Mouse (Mus musculus) adrenal gland, postnatal 25 days (tissue): Measurements from ENCODE around the gene D930020B18Rik. TPM values are rescaled to one million over a fixed set of nuclear protein-coding genes. Genes with fewer than 3 reads are reported as not detected.

Source experiments
- DNase-seq: peaks from one replicate; pipeline ENCODE4 v3.0.0; 2021; ENCODE audit warnings: mixed read lengths
- long read RNA-seq: library from polyadenylated mRNA; stranded (forward); transcript quantifications from one replicate; pipeline ENCODE4 v2.0.0, GENCODE M21; 2021
- total RNA-seq: library from RNA; stranded (reverse); gene quantifications from 2 replicates; pipeline ENCODE4 v1.2.3, GENCODE M21; 2021

Gene D930020B18Rik
- total RNA-seq = not detected in 2 replicates
- long read RNA-seq = 0 reads

DNA sequence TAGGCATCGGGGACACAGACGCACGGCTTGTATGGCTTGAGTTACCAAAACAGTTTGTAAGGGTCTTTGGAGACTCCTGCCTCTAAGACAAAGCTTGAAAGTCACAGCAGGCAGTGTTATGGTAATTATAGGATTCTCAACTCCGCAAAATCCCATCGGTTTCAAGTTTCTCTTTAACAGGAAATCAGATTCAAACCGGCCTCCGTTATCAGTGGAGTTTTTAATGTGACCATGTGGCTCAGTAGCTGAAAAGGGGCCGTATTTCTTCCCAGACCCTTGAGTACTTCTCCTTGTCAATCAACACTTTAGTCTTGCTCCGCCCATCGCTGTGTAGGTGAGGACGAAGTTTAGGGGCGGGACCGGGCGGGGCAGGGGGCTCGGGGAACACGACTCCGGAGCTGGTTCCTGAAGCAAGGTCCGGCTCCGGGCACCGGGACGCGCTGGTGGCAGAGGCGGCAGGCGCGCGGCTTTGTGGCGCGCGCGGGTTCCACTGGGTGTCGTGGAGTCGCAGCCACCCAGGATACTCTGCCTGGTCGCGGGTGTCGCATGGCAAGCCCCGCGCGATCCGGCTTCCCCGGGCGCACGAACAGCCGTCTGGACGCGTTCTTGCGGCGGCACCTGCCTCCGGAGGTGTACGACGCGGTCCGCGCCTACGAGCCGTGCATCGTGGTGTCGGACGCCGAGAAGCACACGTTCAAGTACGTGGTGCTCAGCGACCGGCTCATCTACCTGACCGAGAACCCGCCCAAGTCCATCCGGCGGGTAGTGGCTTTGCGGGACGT is at the start of gene D930020B18Rik:
D930020B18Rik (plus strand) TSS at position 317 of the 782 bp plus-strand sequence.
- peak; percentile 18 for DNase-seq

DNA sequence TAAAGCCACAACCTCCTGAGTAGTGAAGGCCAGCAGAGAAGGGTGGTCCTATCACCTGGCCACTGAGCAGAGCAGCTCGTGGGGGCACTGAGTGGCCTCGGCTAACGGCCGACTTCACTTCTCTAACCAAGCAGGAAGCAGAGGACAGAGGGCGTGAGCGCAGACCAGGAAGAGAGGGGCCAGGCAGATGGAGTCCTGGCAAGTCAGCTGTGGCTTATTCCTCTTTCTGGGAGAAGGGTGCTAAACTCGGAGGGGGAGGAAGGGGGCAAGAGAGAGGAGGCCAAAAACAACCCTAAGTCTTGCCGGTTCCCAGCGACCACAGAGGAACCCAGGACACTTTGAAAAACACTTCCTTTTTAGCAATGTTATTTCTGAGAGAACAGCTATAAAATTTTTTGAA is 44.8 kb upstream of the D930020B18Rik start:
- DNase-seq = no peak

DNA sequence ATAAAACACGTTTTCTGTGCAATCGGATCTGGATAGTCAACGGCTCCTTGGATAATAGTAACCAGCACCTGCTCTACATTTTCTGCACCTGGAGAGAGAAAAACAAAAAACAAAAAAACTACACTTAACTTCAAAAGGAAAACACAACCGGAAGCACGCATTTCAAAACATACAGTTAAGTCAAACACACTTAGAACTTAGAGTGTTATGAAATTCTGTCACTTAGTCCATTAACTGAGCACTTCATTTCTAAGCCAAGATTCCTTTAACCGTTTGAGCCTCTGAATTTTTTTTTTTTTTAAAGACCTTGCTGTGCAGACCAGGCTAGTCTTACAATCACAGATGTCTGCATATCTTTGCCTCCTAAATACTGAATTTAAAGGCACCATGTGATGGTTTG is 40.1 kb upstream of the D930020B18Rik start:
- DNase-seq = no peak

- DNase-seq = no peak
These were observed 37.8 kb upstream of the D930020B18Rik start for GRCm38 (mm10) chr10:121603556-121603955.

DNA sequence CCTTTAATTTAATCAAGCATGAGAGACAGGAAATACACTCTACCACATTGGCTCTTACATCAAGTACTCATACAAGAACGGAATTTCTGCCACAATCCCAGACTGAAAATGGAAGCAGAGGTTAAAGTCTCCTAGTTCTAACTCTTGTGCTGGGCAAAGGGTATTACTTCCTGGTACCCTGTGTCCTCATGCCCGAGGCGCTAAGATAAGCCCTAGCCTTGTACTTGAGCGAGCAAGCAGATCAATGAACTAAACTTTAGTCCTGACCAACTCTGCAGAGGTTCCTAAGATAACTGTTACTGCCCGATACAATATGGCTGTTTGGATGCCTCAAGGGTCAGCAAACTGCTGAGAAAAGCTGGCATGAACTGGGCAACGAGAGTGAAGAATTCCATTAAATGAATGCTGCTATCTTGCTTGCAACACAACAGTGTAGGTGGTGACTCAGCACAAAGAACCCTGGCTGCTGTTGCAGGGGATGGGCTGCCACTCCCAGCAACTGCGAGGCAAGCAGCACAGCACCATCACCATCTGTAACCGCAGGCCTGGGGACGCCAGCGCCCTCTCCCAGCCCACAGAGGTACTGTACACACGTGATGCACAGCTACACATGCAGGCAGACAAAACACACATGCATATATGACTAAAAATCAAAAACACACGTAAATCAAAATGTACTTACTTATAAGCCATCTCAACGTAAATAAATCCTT is 36.6 kb upstream of the D930020B18Rik start:
- no peak for DNase-seq

GRCm38 (mm10) chr10:121608177-121608576 is 33.2 kb upstream of the D930020B18Rik start:
- no peak for DNase-seq

DNA sequence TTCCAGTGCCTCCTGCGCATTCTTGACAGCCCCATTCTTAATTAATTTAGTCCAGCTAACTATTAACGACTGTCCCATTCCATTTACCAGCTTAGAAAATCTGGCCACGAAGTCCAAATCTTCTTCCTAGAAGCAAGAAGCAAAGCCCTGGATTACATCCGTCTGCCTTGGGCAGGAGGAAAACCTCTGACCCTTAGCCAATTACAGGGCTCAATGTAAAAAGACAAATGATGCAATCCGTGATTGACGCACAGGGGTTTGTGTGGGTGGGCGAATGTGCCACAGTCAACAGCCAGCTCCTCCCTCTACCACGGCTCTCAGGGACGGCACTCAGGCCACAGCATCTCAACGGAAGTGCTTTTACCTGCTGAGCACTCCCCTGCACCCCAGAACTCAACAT is 29.8 kb upstream of the D930020B18Rik start:
- no peak for DNase-seq

DNA sequence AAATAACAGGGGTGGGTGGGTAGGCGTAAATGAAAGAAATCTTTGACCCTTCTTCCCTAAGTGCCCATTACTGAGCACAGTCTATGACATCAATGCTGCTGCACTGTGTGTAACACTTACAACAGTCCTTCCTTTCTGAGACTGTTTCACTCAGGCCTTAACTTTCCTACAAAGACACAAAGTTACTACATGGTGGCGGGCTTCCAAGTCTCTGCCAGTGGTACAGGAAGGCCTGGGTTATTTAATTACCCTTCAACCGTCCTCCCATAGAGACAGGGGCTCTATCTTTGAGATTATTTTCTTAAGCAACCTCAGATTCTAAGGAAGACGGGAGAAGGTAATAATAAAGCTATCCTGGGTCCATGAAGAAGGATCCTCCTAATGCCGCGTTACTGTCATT is 28.9 kb upstream of the D930020B18Rik start:
- DNase-seq = no peak

- no peak for DNase-seq
These were observed 27.8 kb upstream of the D930020B18Rik start for GRCm38 (mm10) chr10:121613570-121613969.

GRCm38 (mm10) chr10:121615146-121615870 is 26.1 kb upstream of the D930020B18Rik start:
- no peak for DNase-seq

DNA sequence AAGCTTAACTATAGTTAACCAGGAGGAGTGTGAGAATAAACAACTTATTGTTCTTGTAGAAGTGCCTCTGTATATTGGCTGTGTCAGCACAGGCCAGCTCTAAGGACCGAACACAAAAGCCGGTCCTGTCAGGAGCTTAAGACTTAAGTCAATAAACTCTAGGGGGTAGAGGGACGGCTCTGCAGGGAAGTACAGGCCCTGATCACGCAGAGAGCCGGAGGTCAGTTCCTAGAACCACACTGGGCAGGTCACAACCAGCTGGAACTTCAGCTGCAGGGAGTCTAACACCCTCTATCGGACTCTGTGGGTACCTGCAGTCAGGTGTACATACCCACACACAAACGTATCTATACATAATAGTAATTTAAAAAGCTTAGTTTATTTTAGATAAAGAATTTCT is 25.5 kb upstream of the D930020B18Rik start:
- DNase-seq = no peak

DNA sequence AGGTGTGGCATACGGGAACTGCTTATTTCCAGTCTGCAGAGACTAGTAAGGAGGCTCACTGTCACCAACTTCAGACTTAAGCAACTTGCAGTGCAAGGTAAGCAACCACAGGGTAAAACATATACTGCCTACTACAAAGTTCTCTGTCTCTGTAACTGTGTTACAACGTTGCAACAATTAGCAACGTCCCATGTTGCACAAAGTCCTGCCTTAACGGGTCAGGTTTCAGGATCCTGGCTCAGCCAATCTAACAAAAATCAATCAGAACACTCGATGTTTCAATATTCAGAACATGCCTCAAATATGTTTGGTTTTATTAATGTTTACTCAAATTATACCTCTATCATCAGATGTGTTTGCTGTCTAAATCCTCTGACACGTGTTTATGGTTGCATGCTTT is 19.0 kb upstream of the D930020B18Rik start:
- no peak for DNase-seq

- no peak for DNase-seq
These were observed 17.7 kb upstream of the D930020B18Rik start for GRCm38 (mm10) chr10:121623670-121624069.

GRCm38 (mm10) chr10:121625006-121625405 is 16.4 kb upstream of the D930020B18Rik start:
- no peak for DNase-seq

DNA sequence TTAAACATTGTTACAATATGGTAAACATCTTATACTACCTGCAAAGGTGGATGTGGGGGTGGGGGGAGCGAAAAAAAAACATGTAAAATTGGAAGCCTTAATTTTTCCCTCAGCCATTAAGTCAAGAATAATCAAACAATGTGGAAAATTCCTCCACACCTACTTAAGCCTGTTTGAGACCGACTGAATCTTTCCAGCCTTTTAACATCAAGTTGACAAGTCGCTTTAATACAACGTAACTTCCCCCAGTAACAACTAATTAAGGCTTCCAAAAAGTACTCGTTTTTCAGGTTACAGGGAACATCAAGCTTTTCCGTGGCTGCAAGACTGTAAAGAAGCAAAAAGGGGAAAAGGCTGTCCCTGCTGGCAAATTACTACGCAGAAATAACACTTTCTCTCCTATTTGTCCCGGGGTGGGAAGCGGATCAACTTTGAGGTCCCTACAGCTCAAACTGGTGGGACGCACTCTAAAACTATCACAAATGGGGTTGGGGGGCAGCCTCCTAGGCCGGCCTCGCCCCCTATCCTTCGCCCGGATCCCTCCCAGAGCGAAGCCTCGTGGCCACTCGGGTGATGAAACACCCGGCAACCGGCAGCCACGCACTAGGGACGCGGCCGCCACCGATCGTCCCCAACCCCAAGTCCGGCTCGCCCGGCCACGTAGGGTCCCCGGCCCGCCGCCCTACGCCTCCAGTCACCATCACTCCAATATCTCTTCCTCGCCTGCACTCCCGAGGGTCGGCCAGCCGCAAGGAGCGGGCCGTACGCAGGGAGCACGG is 15.8 kb upstream of the D930020B18Rik start:
- DNase-seq = no peak

GRCm38 (mm10) chr10:121626186-121626882 is 15.1 kb upstream of the D930020B18Rik start, which contains the start of gene Xpot:
Gene Xpot (minus strand): TSS chr10:121626332.
- DNase-seq = peak; percentile 98

GRCm38 (mm10) chr10:121627216-121627852 is 14.1 kb upstream of the D930020B18Rik start:
- no peak for DNase-seq

DNA sequence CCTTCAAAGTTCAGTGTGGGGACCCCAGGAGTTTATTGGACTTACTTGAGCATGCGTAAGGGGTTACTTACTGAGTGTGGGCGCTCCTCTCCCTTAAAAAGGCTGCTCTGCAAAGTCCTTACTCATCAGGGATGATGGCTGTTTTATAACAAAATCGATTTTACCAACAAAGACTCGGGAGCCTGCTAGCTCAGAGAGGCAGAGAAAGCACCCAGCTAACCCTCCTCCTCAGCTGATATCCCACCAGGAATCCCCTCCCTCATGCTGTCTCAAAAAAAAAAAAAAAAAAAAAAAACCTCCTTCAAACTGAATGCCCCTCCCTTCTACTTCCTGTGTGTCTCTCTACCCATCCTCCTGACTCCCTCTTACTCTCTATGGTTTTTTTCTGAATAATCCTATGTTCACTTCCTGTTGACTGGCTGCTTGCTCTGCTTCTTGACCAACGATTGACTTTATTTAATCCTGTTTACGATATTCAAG is 12.8 kb upstream of the D930020B18Rik start:
- DNase-seq = no peak

DNA sequence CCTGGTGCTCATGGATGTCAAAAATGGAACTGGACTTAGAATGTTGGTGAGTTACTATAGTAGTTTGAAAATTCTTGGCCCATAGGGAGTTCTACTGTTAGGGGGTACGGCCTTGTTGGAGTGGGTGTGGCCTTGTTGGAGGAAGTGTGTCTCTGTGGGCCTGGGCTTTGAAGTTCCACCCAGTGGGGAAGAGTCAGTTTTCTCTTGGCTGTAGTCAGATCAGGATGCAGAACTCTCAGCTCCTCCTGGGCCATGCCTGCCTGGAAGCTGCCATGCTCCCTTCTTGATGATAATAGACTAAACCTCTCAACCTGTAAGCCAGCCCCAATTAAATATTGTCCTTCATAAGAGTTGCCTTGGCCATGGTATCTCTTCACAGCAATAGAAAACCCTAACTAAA is 7.2 kb upstream of the D930020B18Rik start:
- DNase-seq = no peak

DNA sequence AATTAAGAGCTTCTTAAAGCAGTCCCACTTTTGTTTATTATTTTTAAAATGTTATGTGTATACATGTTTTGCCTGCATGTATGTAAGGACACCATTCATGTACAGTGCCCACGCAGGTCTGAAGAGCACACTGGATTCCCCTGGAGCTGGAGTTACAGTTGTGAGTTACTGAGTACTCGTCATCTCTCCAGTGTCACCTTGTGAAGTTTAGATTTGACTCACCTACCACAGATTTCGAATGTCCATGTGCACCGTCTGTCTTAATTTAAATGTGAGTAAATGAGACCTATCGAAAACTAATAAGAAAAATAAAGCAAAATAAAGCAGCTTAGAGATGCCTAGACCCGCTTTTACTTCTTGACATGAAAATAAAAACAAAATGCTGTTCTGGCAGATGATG is 5.1 kb upstream of the D930020B18Rik start:
- DNase-seq = no peak

DNA sequence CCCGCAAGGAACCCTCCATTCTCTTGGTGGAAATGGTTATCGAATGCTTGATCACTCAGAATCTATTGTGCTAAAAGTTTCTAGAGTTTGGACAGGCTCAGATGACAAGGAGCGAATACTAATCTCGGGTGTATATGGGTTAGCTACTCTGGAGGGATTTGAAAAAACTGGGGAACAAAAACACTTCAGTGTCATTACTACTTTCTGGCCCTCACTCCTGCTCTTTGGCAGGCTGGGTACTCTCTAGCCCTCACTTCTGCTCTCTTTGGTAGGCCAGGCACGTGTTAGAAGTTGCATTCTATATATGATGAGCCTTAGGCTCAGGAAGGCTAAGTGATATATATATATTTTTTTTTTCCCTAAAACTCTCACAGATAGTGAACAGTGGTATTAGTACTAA is 1.8 kb upstream of the D930020B18Rik start:
- DNase-seq = no peak
